ENCODE assay signal across 30 mouse cellular contexts in the genomic region with DNA sequence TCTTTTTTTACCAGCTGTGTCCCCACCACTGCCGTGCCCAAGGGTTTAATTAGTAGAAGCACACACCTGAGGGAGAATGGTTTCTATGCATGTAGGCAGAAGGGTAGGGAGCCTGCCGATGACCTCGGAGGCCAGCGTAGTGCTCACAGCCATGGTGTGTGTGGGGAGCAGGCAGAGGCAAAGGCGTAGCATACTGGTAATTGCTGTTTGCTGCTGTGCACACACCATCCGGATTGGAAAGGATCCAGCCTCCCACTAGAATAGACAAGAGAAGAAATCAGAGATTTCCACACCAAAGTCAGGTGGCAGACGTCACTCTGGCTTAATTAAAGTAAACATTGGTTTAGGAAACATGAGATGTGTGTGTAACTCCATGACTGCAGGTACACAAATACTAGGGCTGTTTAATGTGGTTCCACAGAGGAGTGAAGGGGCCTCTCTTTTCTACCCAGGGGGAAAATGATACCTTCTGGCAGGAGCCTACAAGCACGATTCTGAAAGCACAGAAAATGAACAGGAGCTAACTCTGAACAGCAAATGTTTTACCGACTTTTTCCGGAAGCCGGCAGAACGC. TPM values are rescaled to one million over a fixed set of nuclear protein-coding genes. Genes with fewer than 3 reads are reported as not detected.
DNase-seq lines count a peak whose midpoint lies in the region; ATAC-seq and TF ChIP-seq lines count a peak whose summit lies in the region.
"Had no signal": no experiment of that assay in that cellular context is flagged by ENCODE, and none has a peak within 500 bp of the region (broad histone marks: within the 10 kb centered on the region; RNA-seq: fewer than 3 reads in every experiment).

No protein-coding gene starts in this region.

- H3K27me3 ChIP-seq in hindbrain, postnatal 0 days (ENCODE audit: insufficient read depth, low read length): no peaks in the 10 kb centered on the region
- H3K27me3 ChIP-seq in hindbrain, embryonic 10.5 days (ENCODE audit: insufficient read depth, poor library complexity, severe bottlenecking): no peaks in the 10 kb centered on the region
- no peaks in the 10 kb centered on the region for H3K27me3 ChIP-seq in limb, embryonic 13.5 days
- H3K27me3 ChIP-seq in limb, embryonic 10.5 days (ENCODE audit: low read depth, poor library complexity, severe bottlenecking): no peaks in the 10 kb centered on the region
- H3K27me3 ChIP-seq in stomach, postnatal 0 days (ENCODE audit: control insufficient read depth, insufficient read depth, low read length): no peaks in the 10 kb centered on the region
- H3K27me3 ChIP-seq: forebrain, embryonic 13.5 days; intestine, embryonic 15.5 days; limb, embryonic 12.5 days; midbrain, embryonic 12.5 days had no signal

- no peak overlapping the region for H3K4me3 ChIP-seq in hindbrain, postnatal 0 days (ENCODE audit: low read length)
- no peak overlapping the region for H3K4me3 ChIP-seq in hindbrain, embryonic 10.5 days
- no peak overlapping the region for H3K4me3 ChIP-seq in limb, embryonic 13.5 days
- no peak overlapping the region for H3K4me3 ChIP-seq in limb, embryonic 10.5 days
- no peak overlapping the region for H3K4me3 ChIP-seq in stomach, postnatal 0 days (ENCODE audit: low read depth, low read length)
- H3K4me3 ChIP-seq: forebrain, embryonic 13.5 days; intestine, embryonic 15.5 days; limb, embryonic 12.5 days; liver, embryonic 12.5 days; midbrain, embryonic 12.5 days had no signal

- H3K36me3 ChIP-seq in hindbrain, postnatal 0 days (ENCODE audit: insufficient read depth, low read length): no peaks in the 10 kb centered on the region
- no peaks in the 10 kb centered on the region for H3K36me3 ChIP-seq in hindbrain, embryonic 10.5 days
- H3K36me3 ChIP-seq in limb, embryonic 13.5 days: no peaks in the 10 kb centered on the region
- no peaks in the 10 kb centered on the region for H3K36me3 ChIP-seq in limb, embryonic 10.5 days
- H3K36me3 ChIP-seq in stomach, postnatal 0 days (ENCODE audit: control insufficient read depth, insufficient read depth, low read length): no peaks in the 10 kb centered on the region
- H3K36me3 ChIP-seq: G1E; intestine, embryonic 15.5 days; limb, embryonic 12.5 days; liver, embryonic 12.5 days; midbrain, embryonic 12.5 days had no signal

- H3K9me3 ChIP-seq in hindbrain, postnatal 0 days (ENCODE audit: low read length): no peaks in the 10 kb centered on the region
- H3K9me3 ChIP-seq in hindbrain, embryonic 10.5 days: no peaks in the 10 kb centered on the region
- no peaks in the 10 kb centered on the region; the same call in 1 of the 2 replicates for H3K9me3 ChIP-seq in limb, embryonic 13.5 days
- H3K9me3 ChIP-seq in limb, embryonic 10.5 days (replicated peaks): no peaks in the 10 kb centered on the region
- H3K9me3 ChIP-seq in stomach, postnatal 0 days (ENCODE audit: control insufficient read depth, low read length): no peaks in the 10 kb centered on the region
- H3K9me3 ChIP-seq: G1E; intestine, embryonic 15.5 days; liver, embryonic 12.5 days; midbrain, embryonic 12.5 days had no signal

- no peak for TF ChIP-seq CTCF in hindbrain, postnatal 0 days (IDR thresholded peaks at IDR 0.05; ENCODE audit: low read depth)
- no peak for TF ChIP-seq CTCF in stomach, postnatal 0 days (IDR thresholded peaks at IDR 0.05; ENCODE audit: low read depth)

- no peak overlapping the region for H3K9ac ChIP-seq in hindbrain, postnatal 0 days (replicated peaks; ENCODE audit: low read length)
- no peak overlapping the region for H3K9ac ChIP-seq in limb, embryonic 13.5 days
- H3K9ac ChIP-seq in stomach, postnatal 0 days (ENCODE audit: low read length): no peak overlapping the region
- H3K9ac ChIP-seq: forebrain, embryonic 13.5 days; intestine, embryonic 15.5 days; limb, embryonic 12.5 days; liver, embryonic 12.5 days; midbrain, embryonic 12.5 days had no signal

- DNase-seq in hindbrain, postnatal 0 days (ENCODE audit: low spot score): no peak
- no peak for DNase-seq in hindbrain, embryonic 10.5 days (ENCODE audit: low spot score)
- DNase-seq in limb, embryonic 10.5 days (ENCODE audit: low spot score): no peak
- DNase-seq in lung, postnatal 36 days: peak; percentile 4
- DNase-seq in lung, postnatal 4 days: no peak
- DNase-seq in stomach, postnatal 0 days (ENCODE audit: low spot score): peak; percentile 25
- DNase-seq: adrenal gland, postnatal 10 days; cerebellum, adult 8-10 months; cerebellum, postnatal 25 days; gastrocnemius, postnatal 10 days; heart, postnatal 14 days; kidney, postnatal 25 days; thymus, postnatal 4 days had no signal

- WGBS in hindbrain, postnatal 0 days: 83% methylated on average over 12 of the region's 12 CpGs
- WGBS in hindbrain, embryonic 10.5 days: 86% methylated on average over 12 of the region's 12 CpGs
- 68% methylated on average over 12 of the region's 12 CpGs for WGBS in limb, embryonic 13.5 days
- 91% methylated on average over 12 of the region's 12 CpGs for WGBS in limb, embryonic 10.5 days
- 46% methylated on average over 12 of the region's 12 CpGs for WGBS in stomach, postnatal 0 days

- H3K27ac ChIP-seq in hindbrain, postnatal 0 days: no peak overlapping the region
- no peak overlapping the region for H3K27ac ChIP-seq in hindbrain, embryonic 10.5 days
- H3K27ac ChIP-seq in limb, embryonic 13.5 days: no peak overlapping the region
- H3K27ac ChIP-seq in limb, embryonic 10.5 days: no peak overlapping the region
- no peak overlapping the region for H3K27ac ChIP-seq in stomach, postnatal 0 days (replicated peaks)
- H3K27ac ChIP-seq: forebrain, embryonic 13.5 days; intestine, embryonic 15.5 days; limb, embryonic 12.5 days; liver, embryonic 12.5 days; midbrain, embryonic 12.5 days had no signal

- TF ChIP-seq EP300 in stomach, postnatal 0 days (optimal IDR thresholded peaks at IDR 0.05): no peak

- 0 out of 2 replicates have a peak, but pooled peaks have one; percentile 45 for ATAC-seq in hindbrain, postnatal 0 days
- ATAC-seq in limb, embryonic 13.5 days (ENCODE audit: low FRiP score, low read depth): peak; percentile 32; the same call in 1 of the 2 replicates
- ATAC-seq in stomach, postnatal 0 days (ENCODE audit: low FRiP score, low TSS enrichment): peak; percentile 64; the same call in 1 of the 2 replicates
- ATAC-seq: forebrain, embryonic 13.5 days; hindbrain, embryonic 16.5 days; intestine, embryonic 15.5 days; liver, embryonic 12.5 days had no signal

- H3K4me1 ChIP-seq in hindbrain, postnatal 0 days (ENCODE audit: insufficient read depth, low read length): no peaks in the 10 kb centered on the region
- H3K4me1 ChIP-seq in hindbrain, embryonic 10.5 days (replicated peaks): no peaks in the 10 kb centered on the region
- no peaks in the 10 kb centered on the region for H3K4me1 ChIP-seq in limb, embryonic 13.5 days
- no peaks in the 10 kb centered on the region for H3K4me1 ChIP-seq in limb, embryonic 10.5 days
- H3K4me1 ChIP-seq in stomach, postnatal 0 days (replicated peaks; ENCODE audit: control insufficient read depth, insufficient read depth): no peaks in the 10 kb centered on the region
- H3K4me1 ChIP-seq: forebrain, embryonic 13.5 days; intestine, embryonic 15.5 days; liver, embryonic 12.5 days; midbrain, embryonic 12.5 days had no signal

- H3K4me2 ChIP-seq in hindbrain, postnatal 0 days (ENCODE audit: low read depth, low read length): no peak overlapping the region
- no peak overlapping the region for H3K4me2 ChIP-seq in limb, embryonic 13.5 days (replicated peaks)
- H3K4me2 ChIP-seq in stomach, postnatal 0 days (replicated peaks; ENCODE audit: low read depth): no peak overlapping the region
- H3K4me2 ChIP-seq: forebrain, embryonic 13.5 days; intestine, embryonic 15.5 days; limb, embryonic 12.5 days; liver, embryonic 12.5 days; midbrain, embryonic 12.5 days had no signal

RNA-seq across cellular contexts. Expression of a gene that starts 18.1 kb away (rescaled TPM):
- total RNA-seq in hindbrain, postnatal 0 days (2014; rRNA removed): not detected in 2 replicates
- not detected in 2 replicates for polyA plus RNA-seq in hindbrain, postnatal 0 days (2015; fragmentation: Nextera tagmentation; extraction: Ambion mirVana)
- polyA plus RNA-seq in hindbrain, embryonic 10.5 days (2016; fragmentation: Nextera tagmentation; extraction: Ambion mirVana): not detected in 2 replicates
- polyA plus RNA-seq in limb, embryonic 13.5 days (2015; fragmentation: Nextera tagmentation; extraction: Ambion mirVana): not detected in 2 replicates
- polyA plus RNA-seq in limb, embryonic 10.5 days (2016; fragmentation: Nextera tagmentation; extraction: Ambion mirVana): not detected in 2 replicates
- polyA plus RNA-seq in stomach, postnatal 0 days (2015; fragmentation: Nextera tagmentation; extraction: Ambion mirVana): not detected in 2 replicates
- total RNA-seq: adrenal gland, postnatal 10 days; G1E; granulocyte monocyte progenitor cell, adult 5-6 weeks; heart, postnatal 14 days; layer of hippocampus, adult 18-20 months; layer of hippocampus, postnatal 10 days; left cerebral cortex, adult 18-20 months; left cerebral cortex, postnatal 14 days; monocyte, adult 5-6 weeks had no signal
- polyA plus RNA-seq: G1E; heart, embryonic 14.5 days; hindbrain, embryonic 11.5 days; hindbrain, embryonic 16.5 days; intestine, embryonic 15.5 days; limb, embryonic 12.5 days; liver, embryonic 12.5 days; midbrain, embryonic 12.5 days; neural tube, embryonic 14.5 days had no signal

RNA-seq across cellular contexts. Expression of a gene that starts 51.8 kb away (rescaled TPM):
- total RNA-seq in hindbrain, postnatal 0 days (2014; rRNA removed): 11.0 and 17.0 TPM in 2 replicates
- 5.6 and 6.5 TPM in 2 replicates for polyA plus RNA-seq in hindbrain, postnatal 0 days (2015; fragmentation: Nextera tagmentation; extraction: Ambion mirVana)
- 8.9 and 9.4 TPM in 2 replicates for polyA plus RNA-seq in hindbrain, embryonic 10.5 days (2016; fragmentation: Nextera tagmentation; extraction: Ambion mirVana)
- polyA plus RNA-seq in limb, embryonic 13.5 days (2015; fragmentation: Nextera tagmentation; extraction: Ambion mirVana): 14.4 and 17.0 TPM in 2 replicates
- 9.4 and 13.1 TPM in 2 replicates for polyA plus RNA-seq in limb, embryonic 10.5 days (2016; fragmentation: Nextera tagmentation; extraction: Ambion mirVana)
- polyA plus RNA-seq in stomach, postnatal 0 days (2015; fragmentation: Nextera tagmentation; extraction: Ambion mirVana): 19.8 and 21.6 TPM in 2 replicates

Comparison
In these comparisons a context has a peak if more than half of its experiments do, and no peak if none do; other contexts are left out.
1. DNase-seq: peak in lung, postnatal 36 days (single experiment) and stomach, postnatal 0 days (single experiment); none in hindbrain, postnatal 0 days (single experiment), hindbrain, embryonic 10.5 days (single experiment), limb, embryonic 10.5 days (single experiment) and lung, postnatal 4 days (0 of 2).
2. Peak in every context shown above with its lines, with median percentiles within 50 percentile points of each other: ATAC-seq.